Mouse (Mus musculus): ENCODE results near the gene Coro1c.
"Not testable (repeated sequence)": the region's sequence is repeated elsewhere in the genome, so short reads cannot be mapped to it uniquely, and the experiment has no call there.

The Coro1c gene

DNA sequence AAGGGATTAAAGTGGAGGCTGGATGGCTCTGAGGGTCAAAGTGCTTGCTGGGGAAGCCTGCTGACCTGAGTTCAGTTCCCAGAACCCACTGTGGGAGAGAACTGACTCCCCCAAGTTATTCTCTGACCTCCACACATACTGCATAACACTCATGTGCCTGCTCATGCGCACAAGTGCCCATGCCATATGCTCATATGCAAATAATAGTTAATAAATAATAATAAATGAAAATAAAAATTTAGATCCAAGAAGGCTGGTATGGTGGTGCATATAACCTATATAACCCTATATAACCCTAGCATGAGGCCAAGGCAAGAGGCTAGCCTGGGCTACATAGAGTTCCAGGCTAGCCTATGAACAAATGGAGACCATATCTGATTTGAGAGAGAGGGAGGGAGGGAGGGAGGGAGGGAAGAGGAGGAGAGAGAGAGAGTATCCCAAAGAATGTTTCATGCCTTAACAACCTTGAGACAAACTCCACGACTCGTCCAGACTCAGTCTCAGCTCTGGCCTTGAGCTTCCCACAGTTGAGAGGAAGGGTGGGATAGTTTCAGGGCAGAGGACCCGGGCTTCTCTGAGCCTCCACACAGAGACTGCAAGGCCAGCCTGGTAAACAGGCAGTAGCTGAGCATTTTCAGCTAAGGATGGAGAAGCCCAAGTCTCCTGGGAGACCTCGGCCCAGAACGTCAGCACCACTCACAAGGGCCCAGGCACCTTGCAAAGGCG is 78.8 kb downstream of the Coro1c start:
- no peak for DNase-seq (ENCODE audit: low spot score in 2 of 2)

GRCm38 (mm10) chr5:113828481-113828880 is 80.1 kb downstream of the Coro1c start:
- no peak for DNase-seq (ENCODE audit: low spot score in 2 of 2)

- no peak for DNase-seq (ENCODE audit: low spot score in 2 of 2)
Measured at GRCm38 (mm10) chr5:113827991-113828411, 80.6 kb downstream of the Coro1c start.

GRCm38 (mm10) chr5:113826619-113827018 is 81.9 kb downstream of the Coro1c start:
- DNase-seq (ENCODE audit: low spot score in 2 of 2) = no peak

DNA sequence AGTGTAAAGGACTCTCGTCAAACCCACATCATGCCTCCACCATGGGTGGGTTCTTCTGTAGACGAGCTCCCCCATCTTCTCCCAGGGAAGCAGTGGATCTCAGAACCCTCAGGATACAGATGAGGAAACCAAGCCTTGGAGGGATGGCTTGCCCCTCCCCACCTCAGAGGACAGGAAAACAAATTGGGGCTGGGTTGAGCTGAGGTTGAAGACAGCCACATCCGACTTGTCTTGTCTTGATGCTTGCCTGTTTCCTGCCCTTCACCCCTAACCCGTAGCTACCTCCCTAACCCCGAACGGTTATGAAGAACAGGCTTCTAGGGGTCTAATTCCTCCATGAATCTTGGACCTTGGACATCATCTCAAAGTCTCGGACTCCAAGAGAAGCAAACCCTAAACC is 83.0 kb downstream of the Coro1c start:
- no peak for DNase-seq (ENCODE audit: low spot score in 2 of 2)

DNA sequence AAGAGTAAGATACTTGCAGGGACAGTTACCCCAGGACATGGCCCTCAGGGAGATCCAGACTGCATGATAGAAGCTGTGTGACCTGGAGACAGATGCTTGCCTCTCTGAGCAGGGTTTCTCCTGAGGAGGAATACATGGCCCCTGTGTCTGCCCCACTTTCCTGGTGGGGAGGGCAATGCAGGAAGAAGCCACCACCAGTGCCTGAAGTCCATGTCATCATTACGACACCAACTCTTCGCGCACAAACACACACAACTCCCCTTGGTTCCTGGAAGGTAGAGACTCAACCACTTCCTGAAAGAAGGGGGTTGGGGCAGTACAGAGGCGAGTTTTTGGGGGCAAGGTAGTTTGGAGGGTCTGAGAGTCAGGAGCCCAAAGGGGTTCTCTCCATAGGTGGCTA is 84.3 kb downstream of the Coro1c start:
- DNase-seq (ENCODE audit: low spot score in 2 of 2) = no peak

DNA sequence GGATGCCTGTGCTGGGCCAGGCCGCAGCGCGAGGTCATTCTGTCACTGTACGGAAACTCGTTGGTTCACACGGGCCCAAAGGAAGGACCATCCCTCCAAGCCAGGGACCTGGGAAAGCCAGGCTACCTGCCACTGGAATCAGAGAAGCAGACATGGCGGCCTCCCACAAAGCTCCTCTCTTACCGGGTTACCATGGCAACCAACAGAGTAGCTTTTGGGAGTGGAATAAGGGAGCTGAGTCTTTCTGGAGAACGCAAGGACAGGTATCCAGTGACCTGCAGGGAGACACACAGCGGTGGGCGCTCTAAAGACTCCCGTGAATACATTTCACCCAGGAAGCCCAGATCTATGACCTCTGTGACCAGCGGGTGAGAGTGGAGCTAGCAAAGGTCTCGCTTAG is 90.0 kb downstream of the Coro1c start:
- DNase-seq (ENCODE audit: low spot score in 2 of 2) = no peak

- DNase-seq (ENCODE audit: low spot score in 2 of 2) = peak; percentile 63 to 68
Measured at GRCm38 (mm10) chr5:113815638-113816152, 92.9 kb downstream of the Coro1c start.

- no peak for DNase-seq (ENCODE audit: low spot score in 2 of 2)
Measured at GRCm38 (mm10) chr5:113815041-113815389, 93.5 kb downstream of the Coro1c start.

DNA sequence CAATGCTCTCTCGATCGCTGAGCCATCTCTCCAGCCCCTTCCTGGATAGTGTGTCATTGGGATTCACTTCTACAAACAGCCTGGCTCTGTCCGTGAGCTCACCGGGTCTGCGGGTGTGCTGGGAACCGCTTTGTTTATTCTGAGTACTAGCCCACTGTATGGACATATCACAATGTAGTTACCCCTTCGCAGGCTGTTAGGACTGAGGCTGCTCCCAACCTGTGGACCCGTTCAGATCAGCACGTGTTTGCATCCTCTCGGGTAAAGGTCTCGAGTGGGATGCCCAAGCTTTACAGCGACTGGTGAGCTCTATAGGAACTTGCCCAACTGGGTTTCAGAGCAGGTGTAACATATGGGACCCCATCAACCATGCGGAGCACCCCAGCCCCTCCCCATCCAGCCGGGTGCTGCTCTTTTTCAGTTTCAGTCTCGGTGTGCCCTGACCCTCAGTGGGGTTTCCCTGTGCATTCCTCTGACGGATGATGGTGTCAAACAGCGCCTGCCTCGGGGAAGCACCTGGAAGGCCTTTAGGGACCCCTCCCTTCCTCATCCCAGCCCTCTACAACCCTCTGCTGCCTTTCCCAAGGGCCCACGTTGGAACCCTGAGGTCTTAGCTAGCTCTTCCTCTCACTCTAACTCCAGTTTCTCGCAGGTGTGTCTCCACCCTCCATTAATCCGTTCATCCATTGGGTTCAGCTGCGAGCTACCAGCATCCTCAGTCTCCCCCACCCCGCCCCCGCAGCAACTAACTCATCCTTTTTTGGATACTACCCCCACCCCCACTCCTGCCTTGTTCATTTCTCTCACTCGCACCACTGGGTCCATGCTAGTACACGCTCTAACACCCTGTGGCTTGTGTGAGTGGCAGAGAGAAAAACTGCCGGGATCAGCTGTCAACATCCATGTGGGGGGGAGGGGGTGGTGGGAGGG is 94.2 kb downstream of the Coro1c start:
- DNase-seq (ENCODE audit: low spot score in 2 of 2) = no peak

- no peak for DNase-seq (ENCODE audit: low spot score in 2 of 2)
Measured at GRCm38 (mm10) chr5:113813608-113814007, 95.0 kb downstream of the Coro1c start.

- no peak for DNase-seq (ENCODE audit: low spot score in 2 of 2)
Measured at GRCm38 (mm10) chr5:113812638-113813037, 95.9 kb downstream of the Coro1c start.

DNA sequence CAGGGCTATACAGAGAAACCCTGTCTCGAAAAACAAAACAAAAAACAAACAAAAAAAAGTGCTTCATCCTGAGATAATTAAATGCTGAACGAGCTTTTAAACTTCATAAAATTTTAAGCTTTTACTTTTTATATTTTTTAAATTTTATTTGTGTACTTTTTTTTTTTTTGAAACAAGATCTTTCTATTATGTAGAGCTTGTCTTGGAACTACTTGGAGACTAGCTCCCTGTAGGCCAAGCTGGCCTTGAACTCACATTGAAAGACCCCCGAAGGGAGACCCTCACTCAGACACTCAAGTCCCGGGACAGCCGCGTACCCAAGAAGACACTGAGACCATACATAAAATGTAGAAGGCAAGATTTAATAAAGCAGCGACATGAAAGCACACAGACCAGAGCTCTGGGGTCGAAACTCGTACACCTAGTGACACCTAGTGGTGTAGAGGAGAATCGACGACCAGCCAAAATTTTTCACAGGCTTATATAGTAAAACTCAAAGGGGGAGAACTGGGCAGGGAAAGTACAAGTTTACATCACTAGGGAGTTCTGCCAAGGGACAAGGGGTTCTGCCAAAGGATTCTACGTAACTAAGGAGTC is 96.6 kb downstream of the Coro1c start:
- DNase-seq (ENCODE audit: low spot score in 2 of 2) = not testable (repeated sequence)

DNA sequence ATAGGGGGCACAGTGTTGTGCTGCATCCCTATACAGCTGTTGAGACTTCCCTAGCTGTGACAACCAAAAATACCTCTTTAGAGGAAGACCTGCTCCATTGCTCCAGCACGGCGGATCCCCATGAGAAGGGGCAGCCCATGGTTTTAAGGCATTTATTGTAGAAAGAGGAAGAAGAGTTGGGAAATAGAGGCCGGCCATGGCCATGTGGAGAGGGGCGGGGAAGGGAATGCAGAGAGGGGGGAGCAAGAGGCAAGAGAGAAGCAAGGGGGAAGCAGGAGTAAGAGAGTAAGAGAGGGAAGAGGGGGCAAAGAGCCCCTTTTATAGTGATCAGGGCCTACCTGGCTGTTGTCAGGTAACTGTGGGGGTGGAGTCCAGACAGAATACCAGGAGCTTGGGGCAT is 98.4 kb downstream of the Coro1c start:
- DNase-seq (ENCODE audit: low spot score in 2 of 2) = no peak

GRCm38 (mm10) chr5:113808177-113808576 is 100.4 kb downstream of the Coro1c start:
- DNase-seq (ENCODE audit: low spot score in 2 of 2) = no peak

- no peak for DNase-seq (ENCODE audit: low spot score in 2 of 2)
Measured at GRCm38 (mm10) chr5:113807712-113808111, 100.8 kb downstream of the Coro1c start.

- no peak for DNase-seq (ENCODE audit: low spot score in 2 of 2)
Measured at GRCm38 (mm10) chr5:113806414-113806813, 102.1 kb downstream of the Coro1c start.

DNA sequence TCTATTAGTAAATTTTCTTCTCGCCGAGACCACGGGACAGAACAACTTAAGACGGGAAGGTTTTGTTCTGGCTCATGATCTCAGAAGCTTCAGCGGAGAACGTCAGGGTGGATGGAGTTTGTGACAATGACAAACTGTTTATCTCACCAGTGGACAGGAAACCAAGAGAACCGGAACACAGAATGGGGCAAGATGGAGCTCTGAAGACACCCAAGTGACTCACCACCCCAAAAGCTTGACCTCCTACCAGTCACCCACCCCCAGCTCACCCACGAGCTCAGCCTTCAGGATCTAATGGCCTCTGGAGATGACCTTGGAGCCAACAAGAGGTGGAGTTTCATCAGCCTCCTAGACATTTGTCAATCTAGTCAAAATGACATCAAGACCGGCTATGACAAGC is 103.3 kb downstream of the Coro1c start:
- DNase-seq (ENCODE audit: low spot score in 2 of 2) = no peak

- no peak for DNase-seq (ENCODE audit: low spot score in 2 of 2)
Measured at GRCm38 (mm10) chr5:113804395-113804966, 104.1 kb downstream of the Coro1c start.

DNA sequence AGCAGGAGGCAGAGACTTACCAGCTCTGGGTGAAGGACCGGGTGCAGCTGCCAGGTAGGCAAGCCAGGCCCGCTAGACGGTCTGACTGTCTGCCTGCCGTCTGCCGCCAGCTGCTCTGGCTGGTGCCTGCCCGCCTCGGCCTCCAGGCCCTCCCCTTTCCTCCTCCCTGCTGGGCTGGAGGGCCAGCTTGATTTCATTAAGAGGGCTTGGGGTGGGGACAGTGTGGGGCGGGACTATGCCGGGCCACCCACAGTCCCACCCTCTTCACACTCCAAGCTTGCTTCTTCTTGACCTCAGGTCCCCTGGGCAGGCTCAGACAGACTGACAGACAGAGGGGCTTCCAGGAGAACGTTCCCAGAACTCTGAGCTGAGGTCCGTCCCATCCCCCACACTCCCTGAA is 108.3 kb downstream of the Coro1c start, which contains the start of gene Tmem119:
Tmem119 (minus strand) TSS at position 237 of the 400 bp plus-strand sequence.
- peak in 1 of 2 experiments; percentile 36 for DNase-seq (ENCODE audit: low spot score in 2 of 2)

- no peak for DNase-seq (ENCODE audit: low spot score in 2 of 2)
Measured at GRCm38 (mm10) chr5:113799691-113800090, 108.9 kb downstream of the Coro1c start.

GRCm38 (mm10) chr5:113798525-113798924 is 110.0 kb downstream of the Coro1c start:
- DNase-seq (ENCODE audit: low spot score in 2 of 2) = no peak
